Mouse (Mus musculus) bone marrow macrophage, adult 2 months (primary cell): ENCODE data around the gene Mettl6. TPM values are rescaled to one million over a fixed set of nuclear protein-coding genes. Genes with fewer than 3 reads are reported as not detected.

Experiments
- H3K27ac ChIP-seq: 2 replicates; pipeline ENCODE4 v1.5.1; 2012; ENCODE audit warnings: low read depth, low read length; ENCODE audit not compliant: insufficient read depth
- H3K4me1 ChIP-seq: 2 replicates; pipeline ENCODE4 v1.6.1; 2012; ENCODE audit warnings: low read length; ENCODE audit not compliant: control insufficient read depth, insufficient read depth
- H3K4me3 ChIP-seq: 2 replicates; pipeline ENCODE4 v1.5.1; 2012; ENCODE audit warnings: mild to moderate bottlenecking, low read length, moderate library complexity; ENCODE audit not compliant: insufficient read depth
- CTCF ChIP-seq: IDR thresholded peaks from 2 replicates; pipeline ENCODE4 v1.5.1; 2012; ENCODE audit warnings: low read depth, mild to moderate bottlenecking, low read length, moderate library complexity
- POLR2A ChIP-seq: IDR thresholded peaks from 2 replicates; pipeline ENCODE4 v1.6.1; 2012; ENCODE audit warnings: mild to moderate bottlenecking, low read depth, low read length, borderline replicate concordance
- polyA plus RNA-seq: library from polyadenylated mRNA; stranded (reverse); fragments of >200 nt; gene quantifications from 2 replicates; pipeline ENCODE4 v1.2.4, GENCODE M21; 2012; ENCODE audit not compliant: missing spikeins, insufficient read depth, insufficient read length

The Mettl6 gene
- polyA plus RNA-seq, 1 experiment: 30.8 TPM

DNA sequence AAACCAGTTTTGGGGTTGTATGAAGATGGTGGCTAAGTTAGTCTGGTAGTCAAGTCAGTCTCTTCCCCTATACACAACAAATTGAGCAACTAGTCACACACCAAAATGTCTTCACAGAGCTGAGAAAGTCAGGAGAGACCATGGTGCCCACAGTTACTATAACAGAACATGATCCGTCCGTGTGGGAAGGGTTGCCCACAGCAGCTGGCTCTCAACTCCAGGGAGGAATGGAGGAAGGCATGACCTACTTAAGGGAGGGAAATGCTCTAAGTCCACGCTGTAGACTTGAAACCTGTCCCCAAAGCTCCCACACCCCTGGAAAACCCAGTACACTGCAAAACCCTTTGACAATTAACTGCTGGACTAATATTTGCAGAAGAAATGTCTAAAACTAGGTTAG is 15.5 kb upstream of the Mettl6 start:
- no peak overlapping the region for H3K4me3 ChIP-seq
- TF ChIP-seq POLR2A (no peak), CTCF (no peak)
- no peak overlapping the region for H3K27ac ChIP-seq
- H3K4me1 ChIP-seq: peaks cover 8% of the 10 kb centered on the region

DNA sequence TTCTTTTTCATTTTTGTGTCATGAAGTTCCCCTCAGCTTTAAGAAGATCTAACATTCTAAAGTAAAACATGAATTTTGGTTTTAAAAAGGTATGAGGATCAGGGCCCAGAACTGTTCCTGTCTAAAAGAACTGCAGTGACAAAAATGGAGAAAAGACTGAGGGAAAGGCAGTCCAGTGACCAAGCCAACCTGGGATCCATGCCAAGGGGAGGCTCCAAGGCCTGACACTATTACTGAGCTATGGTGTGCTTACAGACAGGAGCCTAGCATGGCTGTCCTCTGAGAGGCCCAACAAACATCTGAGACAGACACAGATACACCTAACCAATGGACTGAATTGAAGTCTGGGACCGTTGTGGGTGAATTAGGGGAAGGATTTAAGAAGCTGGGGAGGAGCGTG is 15.1 kb upstream of the Mettl6 start:
- TF ChIP-seq POLR2A (no peak), CTCF (no peak)

DNA sequence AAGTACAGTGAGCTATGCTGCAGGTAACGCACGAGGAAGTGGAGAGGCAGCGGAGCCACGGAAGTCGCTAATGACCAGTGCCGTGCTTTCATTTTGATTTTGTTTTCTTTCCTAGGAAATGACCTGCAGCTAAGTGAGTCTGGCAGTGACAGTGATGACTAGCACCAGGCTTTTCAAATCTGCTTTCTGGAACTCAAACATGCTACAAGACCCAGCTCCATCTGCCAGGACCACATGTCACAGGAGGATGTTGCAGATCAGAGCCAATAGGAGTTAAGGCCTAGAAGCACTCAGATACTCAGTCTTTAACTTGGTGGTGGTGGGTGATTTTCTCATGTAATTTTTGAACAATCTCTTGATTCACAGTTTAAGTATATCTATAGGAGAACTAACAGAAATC is 11.6 kb upstream of the Mettl6 start:
- H3K4me1 ChIP-seq: peaks cover 8% of the 10 kb centered on the region
- TF ChIP-seq POLR2A (no peak), CTCF (no peak)
- H3K27ac ChIP-seq: no peak overlapping the region
- no peak overlapping the region for H3K4me3 ChIP-seq

More for the DNA sequence above, 15.1 kb upstream of the Mettl6 start:
- Histone ChIP-seq H3K4me3 (no peak overlapping the region), H3K4me1 (peaks cover 8% of the 10 kb centered on the region), H3K27ac (no peak overlapping the region)

DNA sequence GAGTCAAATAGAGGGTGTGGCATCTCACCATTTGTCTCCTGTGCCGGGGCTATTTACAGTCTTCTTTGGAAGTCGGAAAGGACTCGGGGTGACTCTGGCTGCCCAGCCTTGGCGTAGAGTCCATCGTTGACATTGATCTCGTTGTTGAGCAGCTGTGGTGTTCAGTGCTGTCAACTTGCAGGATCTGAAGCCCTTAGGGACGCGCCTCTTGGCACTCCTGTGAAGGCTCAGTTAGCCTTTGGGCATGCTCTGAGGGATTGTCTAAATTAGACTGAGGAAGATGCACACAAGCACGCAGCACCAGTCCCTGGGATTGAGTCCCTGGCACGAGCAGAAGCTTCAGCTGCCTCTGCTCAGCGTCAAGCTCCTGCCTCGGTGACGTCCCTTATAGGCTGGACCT is 8.6 kb upstream of the Mettl6 start:
- TF ChIP-seq POLR2A (no peak), CTCF (no peak)
- H3K4me3 ChIP-seq: no peak overlapping the region
- H3K4me1 ChIP-seq: peaks cover 8% of the 10 kb centered on the region
- H3K27ac ChIP-seq: no peak overlapping the region

DNA sequence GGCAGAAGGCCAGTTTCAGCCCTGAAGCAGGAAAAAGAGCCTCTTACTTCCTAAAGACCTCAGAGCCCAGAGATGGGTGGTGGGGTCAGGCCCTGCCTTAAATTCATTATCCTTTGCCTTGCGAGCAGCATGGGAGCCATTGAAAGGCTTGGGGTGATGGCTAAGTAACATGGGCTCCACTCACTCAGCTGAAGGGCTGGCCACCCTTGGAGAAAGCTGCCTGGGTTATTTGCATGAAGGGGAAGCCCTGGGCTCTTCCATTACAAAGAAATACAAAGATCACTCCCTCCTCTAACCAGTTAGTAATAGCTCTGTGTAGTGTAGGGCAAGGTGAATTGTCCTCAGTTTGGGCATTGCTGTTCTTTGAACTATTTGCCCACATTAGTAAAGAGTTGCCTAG is 4.7 kb upstream of the Mettl6 start:
- no peak overlapping the region for H3K27ac ChIP-seq
- peaks cover 7% of the 10 kb centered on the region for H3K4me1 ChIP-seq
- H3K4me3 ChIP-seq: no peak overlapping the region
- no peak for TF ChIP-seq CTCF
- TF ChIP-seq POLR2A: no peak

DNA sequence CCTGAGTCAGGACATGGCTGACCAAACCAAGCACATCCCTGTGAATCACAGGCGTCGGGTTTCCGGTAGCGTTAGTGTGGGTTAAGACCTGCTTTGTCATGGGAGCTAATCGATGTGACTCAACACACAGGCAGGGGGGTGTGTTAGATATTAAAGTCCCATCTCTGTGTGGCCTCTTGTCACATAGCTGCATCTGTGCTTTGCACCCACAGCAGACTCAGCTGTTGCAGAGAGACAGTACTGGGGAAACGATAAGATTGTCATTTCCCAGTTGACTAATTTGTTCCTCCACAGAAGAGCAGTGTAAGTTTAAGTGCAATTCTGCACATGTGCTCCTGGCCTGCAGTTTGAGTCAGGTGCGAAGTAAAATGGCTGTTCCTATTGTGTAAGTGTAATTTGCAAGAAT is 1.4 kb upstream of the Mettl6 start:
- H3K4me3 ChIP-seq: peak overlapping the region; percentile 91
- H3K27ac ChIP-seq: peak overlapping the region; percentile 5; the same call in 1 of the 2 replicates
- H3K4me1 ChIP-seq: peaks cover 10% of the 10 kb centered on the region
- TF ChIP-seq CTCF: no peak
- no peak for TF ChIP-seq POLR2A

DNA sequence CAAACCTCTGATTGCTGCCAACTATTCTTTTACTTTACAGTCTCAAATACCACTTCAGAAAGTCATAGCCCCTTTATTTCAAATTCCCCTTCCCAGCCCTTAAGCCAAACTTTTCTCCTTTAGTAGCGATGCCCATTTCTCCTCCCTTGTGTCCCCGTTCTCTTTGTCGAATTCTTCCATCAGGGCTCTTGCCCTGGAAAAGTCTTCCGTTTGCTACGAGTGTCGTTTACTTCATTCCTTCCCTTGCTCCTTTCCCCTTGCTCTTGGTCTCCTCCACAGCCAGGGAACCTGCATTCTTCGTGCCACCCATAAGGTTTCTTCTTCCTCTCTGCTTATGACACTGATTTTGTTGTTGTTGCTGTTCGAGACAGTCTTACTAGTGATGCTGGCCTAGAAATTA is 698 bp upstream of the Mettl6 start:
- TF ChIP-seq POLR2A: no peak
- H3K4me1 ChIP-seq: peaks cover 10% of the 10 kb centered on the region
- peak overlapping the region; percentile 82 for H3K27ac ChIP-seq
- peak overlapping the region; percentile 91 for H3K4me3 ChIP-seq

DNA sequence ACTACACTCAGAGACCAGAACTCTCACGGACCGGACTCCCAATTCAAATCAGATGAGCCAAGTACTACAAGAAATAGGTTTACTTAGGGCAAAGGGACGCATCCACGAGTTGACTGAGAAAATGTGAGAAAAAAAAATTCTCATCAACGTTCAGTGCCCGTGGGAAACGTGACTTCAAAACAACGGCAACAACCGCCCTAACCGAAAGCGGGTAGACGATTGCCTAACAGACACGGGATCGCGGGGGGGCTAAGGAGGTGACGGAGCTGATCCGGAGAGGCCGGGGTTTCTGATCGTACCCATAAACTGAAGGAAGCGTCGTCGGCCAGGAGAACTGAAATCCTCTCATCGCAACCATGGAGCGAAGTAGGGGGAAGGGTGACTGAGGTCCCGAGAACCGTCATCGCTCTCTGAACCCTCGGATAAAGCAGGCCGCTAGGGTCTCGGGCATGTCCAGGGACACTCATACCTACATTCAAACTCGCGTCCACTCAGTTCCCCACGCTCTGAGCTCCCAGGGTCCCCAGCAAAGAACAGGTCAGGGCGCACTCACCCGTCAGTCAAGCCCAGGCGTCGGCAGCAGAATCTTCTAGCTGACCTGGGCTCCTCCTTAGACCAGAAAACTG is 378 bp downstream of the Mettl6 start, which contains the start of gene Eaf1:
TSS of gene Eaf1 (plus strand) at position 51 of the 626 bp plus-strand sequence.
- H3K4me1 ChIP-seq: peaks cover 11% of the 10 kb centered on the region
- peak within 1 kb of the TSS; percentile 91 for H3K4me3 ChIP-seq
- no peak for TF ChIP-seq CTCF
- no peak for TF ChIP-seq POLR2A

DNA sequence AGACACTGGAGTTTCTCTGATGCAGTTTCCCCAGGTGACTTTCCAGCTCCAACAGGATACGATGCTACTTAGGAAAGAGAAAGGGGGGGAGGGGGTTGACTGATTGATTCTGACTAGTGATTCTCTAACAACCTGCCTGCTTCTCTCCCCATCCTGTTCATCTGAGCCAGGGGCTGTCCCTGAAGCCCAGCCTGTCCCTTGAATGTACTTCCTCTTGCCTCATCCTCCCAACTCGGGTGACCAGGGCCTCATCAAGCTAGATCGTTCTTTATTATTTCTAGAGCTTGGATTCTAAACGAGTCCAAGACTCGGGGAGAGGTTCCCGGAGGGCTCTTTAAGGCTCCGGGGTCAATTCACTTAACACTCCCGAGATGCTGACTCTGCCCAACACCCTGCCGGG is 939 bp downstream of the Mettl6 start:
- Histone ChIP-seq H3K4me3 (peak overlapping the region; percentile 91), H3K27ac (peak overlapping the region; percentile 90), H3K4me1 (peaks cover 16% of the 10 kb centered on the region)
- TF ChIP-seq POLR2A (no peak), CTCF (no peak)

More for the DNA sequence above, 378 bp downstream of the Mettl6 start, which contains the start of gene Eaf1:
- peak within 1 kb of the TSS; percentile 90 for H3K27ac ChIP-seq

DNA sequence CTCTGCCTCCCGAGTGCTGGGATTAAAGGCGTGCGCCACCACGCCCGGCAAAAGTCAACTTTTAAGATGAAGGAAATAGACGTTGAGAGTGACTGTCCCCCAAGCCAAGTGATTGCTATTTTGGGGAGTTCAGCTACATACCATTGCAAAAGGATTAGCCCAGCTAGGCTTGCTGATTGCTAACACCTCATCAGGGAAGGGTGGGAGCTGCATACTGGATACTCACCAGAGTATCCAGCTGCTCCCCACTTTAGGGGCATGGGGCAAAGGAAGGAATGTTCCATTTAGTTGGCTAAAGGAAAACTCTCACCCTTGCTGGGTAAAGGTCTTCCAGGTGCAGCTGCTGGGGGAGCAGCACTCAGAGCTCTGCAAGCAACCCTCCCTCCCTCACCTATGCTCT is 6.8 kb downstream of the Mettl6 start:
- Histone ChIP-seq H3K4me1 (peaks cover 8% of the 10 kb centered on the region), H3K4me3 (no peak overlapping the region), H3K27ac (no peak overlapping the region)
- no peak for TF ChIP-seq CTCF
- TF ChIP-seq POLR2A: no peak

DNA sequence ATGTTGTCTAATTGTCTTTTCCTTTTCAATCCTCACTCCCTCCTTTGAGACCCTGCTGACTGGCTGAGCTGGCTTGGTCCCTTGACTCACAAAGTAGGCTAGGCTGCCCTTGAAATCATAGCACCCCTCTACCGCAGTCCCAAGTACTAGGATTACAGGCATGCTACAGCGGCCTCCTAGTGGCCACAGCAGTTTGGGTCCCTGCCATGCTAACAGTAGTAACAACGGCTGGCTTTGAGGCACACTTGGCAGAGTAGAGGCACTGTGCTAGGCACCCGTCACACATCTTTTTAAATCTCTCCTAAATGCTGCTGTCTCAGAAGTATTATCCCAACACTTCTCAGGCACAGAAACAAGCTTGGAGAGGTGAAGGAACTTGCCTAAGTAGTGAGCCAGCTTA is 8.4 kb downstream of the Mettl6 start:
- Histone ChIP-seq H3K27ac (no peak overlapping the region), H3K4me3 (no peak overlapping the region), H3K4me1 (peaks cover 19% of the 10 kb centered on the region)
- TF ChIP-seq POLR2A: no peak
- TF ChIP-seq CTCF: no peak
